Mouse (Mus musculus) stomach, postnatal 0 days (tissue): ENCODE results near the gene Zfp296. TPM values are rescaled to one million over a fixed set of nuclear protein-coding genes. Genes with fewer than 3 reads are reported as not detected.
"Not testable (repeated sequence)": the region's sequence is repeated elsewhere in the genome, so short reads cannot be mapped to it uniquely, and the experiment has no call there.

ENCODE experiments used
- ATAC-seq: fragments of 200-750 bp; cut with Nextera tagmentation; 2 replicates; pipeline ENCODE4 v1.8.0; 2017; ENCODE audit not compliant: low FRiP score, low TSS enrichment
- DNase-seq: peaks from one replicate; pipeline ENCODE4 v3.0.0-alpha.2; 2016; ENCODE audit warnings: low spot score
- H3K27ac ChIP-seq: fragments of 300-500 bp; sonication (generic); replicated peaks from 2 replicates; pipeline ENCODE4 v1.5.1; 2014; ENCODE audit warnings: mild to moderate bottlenecking, control low read depth
- H3K27me3 ChIP-seq: fragments of 300-500 bp; sonication (generic); 2 replicates; pipeline ENCODE4 v1.6.1; 2014; ENCODE audit warnings: low read length; ENCODE audit not compliant: control insufficient read depth, insufficient read depth
- H3K36me3 ChIP-seq: fragments of 300-500 bp; sonication (generic); 2 replicates; pipeline ENCODE4 v1.6.1; 2014; ENCODE audit warnings: low read length, mixed read lengths; ENCODE audit not compliant: control insufficient read depth, insufficient read depth
- H3K4me1 ChIP-seq: fragments of 300-500 bp; sonication (generic); replicated peaks from 2 replicates; pipeline ENCODE4 v1.6.1; 2014; ENCODE audit warnings: antibody characterized with exemption; ENCODE audit not compliant: control insufficient read depth, insufficient read depth
- H3K4me2 ChIP-seq: fragments of 300-500 bp; sonication (generic); replicated peaks from 2 replicates; pipeline ENCODE4 v1.6.1; 2014; ENCODE audit warnings: low read depth, mild to moderate bottlenecking, control low read depth, moderate library complexity
- H3K4me3 ChIP-seq: fragments of 300-500 bp; sonication (generic); 2 replicates; pipeline ENCODE4 v1.5.1; 2014; ENCODE audit warnings: low read depth, low read length, control low read depth
- H3K9ac ChIP-seq: fragments of 300-500 bp; sonication (generic); 2 replicates; pipeline ENCODE4 v1.6.1; 2014; ENCODE audit warnings: mild to moderate bottlenecking, low read length, control low read depth, mixed read lengths
- H3K9me3 ChIP-seq: fragments of 300-500 bp; sonication (generic); 2 replicates; pipeline ENCODE4 v1.6.1; 2016; ENCODE audit warnings: low read length; ENCODE audit not compliant: control insufficient read depth
- CTCF ChIP-seq: IDR thresholded peaks from 2 replicates; pipeline ENCODE4 v1.5.1; 2016; ENCODE audit warnings: antibody characterized with exemption, low read depth, mild to moderate bottlenecking, moderate library complexity
- EP300 ChIP-seq: optimal IDR thresholded peaks from 2 replicates; pipeline ENCODE3; 2016; ENCODE audit warnings: antibody characterized with exemption
- WGBS: fragments of 180-500 bp; shearing (Covaris S2); extraction: QIAGEN DNeasy Blood & Tissue Kit; methylation state at CpG from one replicate; pipeline ENCODE4 v1.1.7; 2014; 5-methylcytosine and 5-hydroxymethylcytosine counted together
- polyA plus RNA-seq: library from polyadenylated mRNA; unstranded; fragments of >200 nt; fragmentation: Nextera tagmentation; extraction: Ambion mirVana; gene quantifications from 2 replicates; pipeline ENCODE4 v1.2.1, GENCODE M21; 2015

Gene Zfp296
- polyA plus RNA-seq, 1 experiment from 2014 or later, result 5.0 TPM

DNA sequence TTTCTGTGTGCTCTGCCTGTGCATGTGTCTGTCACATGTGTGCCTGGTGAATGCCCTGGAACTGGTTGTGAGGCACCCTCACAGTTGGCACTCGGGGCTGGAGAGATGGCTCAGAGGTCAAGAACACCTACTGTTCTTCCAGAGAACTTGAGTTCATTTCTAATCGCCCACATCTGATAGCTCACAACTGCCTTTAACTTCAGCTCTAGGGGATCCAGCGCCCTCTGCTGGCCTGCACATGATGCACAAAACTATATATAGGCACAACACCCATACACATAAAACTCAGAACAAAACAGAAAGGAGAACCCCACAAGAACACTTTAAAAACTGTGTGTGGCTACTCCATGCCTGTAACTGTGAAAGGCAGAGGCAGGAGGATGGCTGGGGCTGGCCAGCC lies 12.1 kb downstream of the Zfp296 start:
- ATAC-seq (no peak), DNase-seq (peak; percentile 73)
- Histone ChIP-seq H3K9me3 (no peaks in the 10 kb centered on the region), H3K4me3 (no peak overlapping the region), H3K36me3 (peaks cover 50% of the 10 kb centered on the region), H3K9ac (no peak overlapping the region), H3K4me1 (no peaks in the 10 kb centered on the region), H3K27ac (no peak overlapping the region), H3K27me3 (no peaks in the 10 kb centered on the region), H3K4me2 (no peak overlapping the region)
- WGBS, result 47% methylated on average over 3 of the region's 3 CpGs
- TF ChIP-seq EP300, result no peak
- TF ChIP-seq CTCF, result peak; percentile 81

DNA sequence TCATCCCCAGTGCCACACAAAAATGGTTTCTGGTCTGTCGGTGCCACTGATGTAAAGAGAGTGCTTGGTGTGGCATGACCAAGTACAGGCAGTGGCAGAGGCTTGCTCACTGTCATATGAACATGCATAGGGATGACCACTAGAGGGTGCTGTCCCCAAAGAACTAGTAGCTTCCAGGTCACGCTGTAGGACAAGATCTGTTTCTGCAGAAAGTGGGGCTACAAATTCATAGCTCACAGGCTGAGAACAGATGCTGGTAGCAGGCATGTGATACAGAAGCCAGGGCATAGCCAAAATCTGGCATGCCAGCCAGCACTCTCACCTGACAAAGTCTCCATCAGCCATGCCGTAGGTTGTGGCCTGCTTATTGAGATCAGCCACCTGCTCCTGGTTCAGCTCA lies 12.8 kb downstream of the Zfp296 start:
- Histone ChIP-seq H3K4me3 (no peak overlapping the region), H3K36me3 (peaks cover 47% of the 10 kb centered on the region), H3K9me3 (no peaks in the 10 kb centered on the region), H3K9ac (no peak overlapping the region), H3K4me1 (no peaks in the 10 kb centered on the region), H3K27ac (no peak overlapping the region), H3K27me3 (no peaks in the 10 kb centered on the region), H3K4me2 (no peak overlapping the region)
- no peak for TF ChIP-seq EP300
- peak; percentile 91 for TF ChIP-seq CTCF
- ATAC-seq (peak; percentile 72), DNase-seq (peak; percentile 71)
- 50% methylated on average over 3 of the region's 3 CpGs for WGBS

DNA sequence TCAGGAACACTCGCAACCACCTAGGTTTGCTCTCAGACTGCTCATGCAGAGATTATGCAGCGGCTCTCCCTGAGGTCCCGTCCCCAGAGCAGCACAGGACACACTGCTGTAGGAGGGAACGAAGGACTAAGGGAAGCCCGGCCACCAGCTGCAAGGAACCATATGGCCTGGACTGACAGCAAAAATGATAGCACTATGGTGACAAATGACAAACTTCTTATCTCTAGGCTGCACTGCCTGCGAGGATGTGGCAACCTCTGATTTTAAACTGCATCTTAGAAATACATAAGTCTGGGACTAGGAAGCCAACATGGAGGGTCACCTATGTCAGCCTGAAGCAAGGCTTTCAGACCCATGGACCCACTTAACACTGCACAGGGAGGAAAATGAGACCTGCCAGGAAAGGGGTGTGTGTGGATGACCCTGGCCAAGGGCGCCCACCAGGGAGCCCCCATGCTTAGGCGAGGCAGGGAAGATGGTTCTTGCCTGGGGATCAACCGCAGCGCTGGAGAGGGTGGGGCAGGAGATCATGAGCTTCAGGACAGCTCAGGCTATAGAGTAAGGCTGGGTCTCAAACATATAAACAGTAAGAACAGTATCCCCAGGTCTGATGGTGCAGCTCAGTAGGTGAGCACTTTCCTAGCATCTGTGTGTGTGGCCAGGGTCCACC lies 16.1 kb downstream of the Zfp296 start:
- H3K4me1 ChIP-seq, result no peaks in the 10 kb centered on the region
- H3K36me3 ChIP-seq, result peaks cover 37% of the 10 kb centered on the region
- 89% methylated on average over 10 of the region's 10 CpGs for WGBS

DNA sequence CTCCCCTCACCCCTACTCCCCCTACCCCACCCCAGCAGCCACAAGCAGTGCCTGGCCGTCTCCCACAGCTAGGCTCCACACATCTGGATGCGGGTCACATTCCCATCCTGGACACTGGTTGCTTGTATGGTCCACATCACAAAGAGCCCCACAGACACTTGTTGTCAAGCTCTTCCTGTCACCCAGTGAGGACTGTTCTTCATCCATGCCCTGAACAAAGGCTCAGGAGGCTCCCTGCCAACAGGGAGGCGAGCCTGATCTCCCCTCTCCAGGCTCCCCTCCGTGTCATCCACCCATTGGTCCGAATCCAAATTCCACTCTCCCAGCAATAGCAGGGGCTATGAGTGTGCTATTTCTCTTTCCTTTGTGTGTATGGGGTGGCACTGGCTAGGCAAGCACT lies 23.5 kb downstream of the Zfp296 start:
- Histone ChIP-seq H3K4me3 (no peak overlapping the region), H3K36me3 (peaks cover 4% of the 10 kb centered on the region; the same call in 1 of the 2 replicates), H3K4me1 (peaks cover 3% of the 10 kb centered on the region), H3K9ac (no peak overlapping the region), H3K27me3 (no peaks in the 10 kb centered on the region), H3K27ac (no peak overlapping the region), H3K9me3 (no peaks in the 10 kb centered on the region), H3K4me2 (no peak overlapping the region)
- TF ChIP-seq EP300, result no peak
- TF ChIP-seq CTCF, result no peak
- no peak for DNase-seq
- WGBS, result 60% methylated on average over 5 of the region's 5 CpGs
- ATAC-seq, result no peak

More for the DNA sequence above, 16.1 kb downstream of the Zfp296 start:
- Histone ChIP-seq H3K4me3 (no peak overlapping the region), H3K9ac (no peak overlapping the region), H3K27me3 (no peaks in the 10 kb centered on the region), H3K4me2 (no peak overlapping the region), H3K9me3 (no peaks in the 10 kb centered on the region), H3K27ac (no peak overlapping the region)
- TF ChIP-seq CTCF (no peak), EP300 (no peak)
- DNase-seq (no peak), ATAC-seq (no peak)

DNA sequence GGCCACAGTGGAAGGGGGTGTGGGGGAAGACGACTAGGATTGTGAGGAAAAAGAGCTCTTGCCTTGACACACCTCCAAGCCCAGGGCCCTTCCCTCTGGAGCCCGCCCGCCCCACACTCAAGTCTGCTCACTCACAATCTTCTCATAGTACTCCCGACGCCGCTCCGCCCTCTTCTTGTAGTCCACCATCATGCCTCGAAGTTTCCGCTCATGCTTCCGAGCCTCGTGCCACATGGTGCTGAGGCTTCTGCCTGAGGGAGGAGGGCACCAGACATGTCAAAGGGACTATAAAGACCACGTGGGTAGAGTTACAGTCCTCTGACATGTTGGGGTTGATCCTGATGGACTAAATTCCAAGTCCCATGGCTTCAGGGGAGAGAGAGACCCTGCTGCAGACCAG lies 26.0 kb downstream of the Zfp296 start:
- no peak overlapping the region for H3K27ac ChIP-seq
- peaks cover 3% of the 10 kb centered on the region for H3K4me1 ChIP-seq
- DNase-seq (no peak), ATAC-seq (no peak)
- no peaks in the 10 kb centered on the region for H3K27me3 ChIP-seq
- H3K36me3 ChIP-seq, result peaks cover 4% of the 10 kb centered on the region; the same call in 1 of the 2 replicates
- 77% methylated on average over 12 of the region's 12 CpGs for WGBS
- H3K4me3 ChIP-seq, result no peak overlapping the region
- TF ChIP-seq CTCF (no peak), EP300 (no peak)
- H3K9ac ChIP-seq, result peak overlapping the region; percentile 98; the same call in 1 of the 2 replicates
- H3K9me3 ChIP-seq, result no peaks in the 10 kb centered on the region
- H3K4me2 ChIP-seq, result peak overlapping the region; percentile 70

DNA sequence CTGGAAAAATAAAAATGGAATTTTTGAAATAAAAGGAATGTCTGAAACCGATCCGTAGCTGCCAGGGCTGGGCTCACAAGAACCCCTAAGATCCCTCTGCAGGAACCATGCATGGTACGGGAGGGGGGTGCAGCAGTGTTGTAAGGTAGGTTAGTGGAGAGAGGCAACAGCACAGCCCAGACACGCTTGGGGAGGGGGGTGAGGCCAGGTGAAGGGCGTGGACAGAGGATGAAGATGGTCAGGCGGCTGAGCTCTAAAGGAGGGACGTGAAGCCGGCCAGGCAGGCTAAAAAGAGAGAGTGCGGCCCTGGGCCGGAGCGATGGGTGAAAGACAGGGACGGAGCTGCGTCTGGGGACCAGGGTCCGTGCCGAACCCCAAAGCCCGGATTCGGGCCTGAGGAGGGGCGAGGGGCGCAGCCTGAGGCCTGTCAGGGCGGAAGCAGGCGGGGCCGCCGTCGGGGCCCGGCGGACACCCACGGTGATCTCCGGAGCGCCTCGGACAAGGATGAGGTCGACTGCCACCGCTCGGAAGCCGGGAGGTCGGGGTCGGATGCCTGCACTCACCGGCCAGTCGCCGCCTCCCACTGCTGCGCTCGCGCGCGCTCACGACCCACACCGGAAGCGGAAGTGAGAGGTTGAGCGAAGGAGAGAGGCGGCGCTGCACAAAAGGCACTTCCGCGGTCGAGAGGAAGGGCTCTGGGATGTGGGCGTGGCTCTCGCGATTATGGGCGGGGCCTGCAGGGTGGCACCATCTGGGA lies 26.9 kb downstream of the Zfp296 start, which contains the start of gene Clasrp:
TSS of gene Clasrp (minus strand) at position 638 of the 757 bp plus-strand sequence.
- Histone ChIP-seq H3K36me3 (peaks cover 4% of the 10 kb centered on the region; the same call in 1 of the 2 replicates), H3K4me3 (peak within 1 kb of the TSS; percentile 98), H3K27ac (peak within 1 kb of the TSS; percentile 84), H3K4me2 (peak within 1 kb of the TSS; percentile 70), H3K9ac (peak within 1 kb of the TSS; percentile 98), H3K9me3 (no peaks in the 10 kb centered on the region), H3K27me3 (no peaks in the 10 kb centered on the region), H3K4me1 (peaks cover 3% of the 10 kb centered on the region)
- DNase-seq (peak; percentile 97), ATAC-seq (peak; percentile 93)
- WGBS, result under 1% methylated on average over 56 of the region's 57 CpGs
- TF ChIP-seq EP300, result no peak
- TF ChIP-seq CTCF, result peak; percentile 39

DNA sequence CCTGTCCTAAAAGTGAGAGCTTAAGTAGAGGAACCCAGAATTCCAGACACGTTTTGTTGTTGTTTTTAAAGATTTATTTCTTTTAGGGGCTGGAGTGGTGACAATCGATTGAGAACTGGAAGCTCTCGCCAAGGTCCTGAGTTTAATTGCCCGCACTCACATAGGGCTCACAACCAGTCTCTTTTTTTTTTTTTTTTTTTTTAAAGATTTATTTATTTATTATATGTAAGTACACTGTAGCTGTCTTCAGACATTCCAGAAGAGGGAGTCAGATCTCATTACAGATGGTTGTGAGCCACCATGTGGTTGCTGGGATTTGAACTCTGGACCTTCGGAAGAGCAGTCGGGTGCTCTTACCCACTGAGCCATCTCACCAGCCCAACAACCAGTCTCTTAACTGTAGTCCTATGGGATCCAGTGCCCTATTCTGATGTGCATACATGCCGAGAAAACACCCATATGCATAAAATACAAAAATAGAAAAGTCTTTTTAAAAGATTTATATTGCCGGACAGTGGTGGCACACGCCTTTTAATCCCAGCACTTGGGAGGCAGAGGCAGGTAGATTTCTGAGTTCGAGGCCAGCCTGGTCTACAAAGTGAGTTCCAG lies 27.6 kb downstream of the Zfp296 start:
- H3K36me3 ChIP-seq, H3K27me3 ChIP-seq, DNase-seq, H3K9me3 ChIP-seq, ATAC-seq, H3K4me1 ChIP-seq: not testable (repeated sequence)
- Histone ChIP-seq H3K4me3 (peak overlapping the region; percentile 98), H3K4me2 (peak overlapping the region; percentile 70), H3K27ac (0 out of 2 replicates have a peak overlapping the region, but pooled peaks have one; percentile 18), H3K9ac (peak overlapping the region; percentile 98)
- 53% methylated on average over 10 of the region's 10 CpGs for whole genome bisulfite sequencing
